Mouse (Mus musculus): Measurements from ENCODE around the gene Sesn3.

DNA sequence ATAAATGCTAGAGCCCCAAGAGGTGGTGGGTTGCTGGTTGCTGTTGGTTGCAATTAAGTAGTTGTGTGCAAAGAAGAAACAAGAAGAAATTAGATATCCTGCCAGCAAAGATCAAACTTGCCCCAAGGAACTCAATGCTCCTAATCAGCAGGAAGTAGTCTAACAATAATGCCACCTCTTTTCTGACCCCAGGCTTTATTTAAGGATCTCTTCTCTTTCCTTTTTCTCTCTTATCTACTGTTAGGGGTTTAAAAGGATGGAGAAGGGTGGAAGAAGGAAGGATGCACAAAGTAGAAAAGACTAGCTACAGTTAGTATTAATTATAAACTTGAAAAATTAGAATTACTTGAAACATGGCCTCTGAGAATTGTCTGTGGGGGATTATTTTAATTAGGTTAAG, 97.6 kb downstream of the Sesn3 start:
- TF ChIP-seq CTCF (IDR thresholded peaks at IDR 0.05; ENCODE audit: borderline replicate concordance, extremely low read depth, insufficient read depth, insufficient read length), result no peak
- no peak for TF ChIP-seq POLR2A (IDR thresholded peaks at IDR 0.05; ENCODE audit: borderline replicate concordance, extremely low read depth, insufficient read depth, insufficient read length, poor library complexity, severe bottlenecking)

All from brain, embryonic 14.5 days (tissue).